Mouse (Mus musculus): ENCODE measurements around the gene Usp6nl. TPM values are rescaled to one million over a fixed set of nuclear protein-coding genes. Genes with fewer than 3 reads are reported as not detected.

Gene Usp6nl
- polyA plus RNA-seq, 1 experiment from 2014 or later, result 8.6 TPM

GRCm38 (mm10) chr2:6467318-6467717 is 144.9 kb downstream of the Usp6nl start:
- 87% methylated on average over 3 of the region's 3 CpGs for WGBS
- no peaks in the 10 kb centered on the region for H3K36me3 ChIP-seq
- no peak overlapping the region for H3K4me2 ChIP-seq (replicated peaks)
- no peak overlapping the region for H3K9ac ChIP-seq
- H3K4me1 ChIP-seq, result peaks cover 42% of the 10 kb centered on the region
- H3K27ac ChIP-seq, result no peak overlapping the region
- no peaks in the 10 kb centered on the region for H3K27me3 ChIP-seq
- no peak overlapping the region for H3K4me3 ChIP-seq
- H3K9me3 ChIP-seq, result no peaks in the 10 kb centered on the region
- ATAC-seq (ENCODE audit: low FRiP score, low read depth), result no peak

GRCm38 (mm10) chr2:6469164-6469563 is 146.7 kb downstream of the Usp6nl start:
- WGBS, result 42% methylated on average over 9 of the region's 9 CpGs
- ATAC-seq (ENCODE audit: low FRiP score, low read depth), result 0 out of 2 replicates have a peak, but pooled peaks have one; percentile 12
- Histone ChIP-seq H3K4me1 (peaks cover 37% of the 10 kb centered on the region), H3K4me3 (no peak overlapping the region), H3K36me3 (no peaks in the 10 kb centered on the region), H3K27ac (no peak overlapping the region), H3K9me3 (no peaks in the 10 kb centered on the region), H3K9ac (no peak overlapping the region), H3K27me3 (no peaks in the 10 kb centered on the region), H3K4me2 (replicated peaks) (no peak overlapping the region)

- H3K4me1 ChIP-seq, result peaks cover 26% of the 10 kb centered on the region
- ATAC-seq (ENCODE audit: low FRiP score, low read depth), result no peak
- no peak overlapping the region for H3K4me3 ChIP-seq
- H3K9ac ChIP-seq, result no peak overlapping the region
- no peak overlapping the region for H3K4me2 ChIP-seq (replicated peaks)
- H3K27ac ChIP-seq, result no peak overlapping the region
- no peaks in the 10 kb centered on the region for H3K27me3 ChIP-seq
- H3K36me3 ChIP-seq, result no peaks in the 10 kb centered on the region
- H3K9me3 ChIP-seq, result peaks cover 8% of the 10 kb centered on the region; the same call in 1 of the 2 replicates
- WGBS, result 37% methylated on average over 4 of the region's 4 CpGs
Measured at GRCm38 (mm10) chr2:6471110-6471611, 148.7 kb downstream of the Usp6nl start.

GRCm38 (mm10) chr2:6473829-6474228 is 151.4 kb downstream of the Usp6nl start:
- Histone ChIP-seq H3K4me1 (peaks cover 29% of the 10 kb centered on the region), H3K9ac (no peak overlapping the region), H3K27me3 (no peaks in the 10 kb centered on the region), H3K36me3 (no peaks in the 10 kb centered on the region), H3K9me3 (peaks cover 8% of the 10 kb centered on the region; the same call in 1 of the 2 replicates), H3K4me2 (replicated peaks) (no peak overlapping the region), H3K27ac (no peak overlapping the region), H3K4me3 (no peak overlapping the region)
- 86% methylated on average over 5 of the region's 5 CpGs for WGBS
- ATAC-seq (ENCODE audit: low FRiP score, low read depth), result no peak

- Histone ChIP-seq H3K27me3 (no peaks in the 10 kb centered on the region), H3K27ac (no peak overlapping the region), H3K9ac (no peak overlapping the region), H3K4me2 (replicated peaks) (no peak overlapping the region), H3K36me3 (no peaks in the 10 kb centered on the region), H3K4me3 (no peak overlapping the region), H3K9me3 (peaks cover 8% of the 10 kb centered on the region; the same call in 1 of the 2 replicates), H3K4me1 (peaks cover 23% of the 10 kb centered on the region)
- ATAC-seq (ENCODE audit: low FRiP score, low read depth), result no peak
- 79% methylated on average over 4 of the region's 4 CpGs for WGBS
Measured at GRCm38 (mm10) chr2:6477884-6478283, 155.4 kb downstream of the Usp6nl start.

- Histone ChIP-seq H3K36me3 (no peaks in the 10 kb centered on the region), H3K4me2 (replicated peaks) (peak overlapping the region; percentile 27), H3K9me3 (peaks cover 8% of the 10 kb centered on the region; the same call in 1 of the 2 replicates), H3K27me3 (no peaks in the 10 kb centered on the region), H3K4me3 (no peak overlapping the region), H3K27ac (peak overlapping the region; percentile 28; the same call in 1 of the 2 replicates), H3K9ac (no peak overlapping the region), H3K4me1 (peaks cover 29% of the 10 kb centered on the region)
- WGBS, result 66% methylated on average over 16 of the region's 16 CpGs
- 0 out of 2 replicates have a peak, but pooled peaks have one; percentile 1 for ATAC-seq (ENCODE audit: low FRiP score, low read depth)
Measured at GRCm38 (mm10) chr2:6478361-6478965, 156.0 kb downstream of the Usp6nl start.

GRCm38 (mm10) chr2:6478966-6479391 is 156.5 kb downstream of the Usp6nl start:
- no peaks in the 10 kb centered on the region for H3K27me3 ChIP-seq
- ATAC-seq (ENCODE audit: low FRiP score, low read depth), result peak; percentile 29; the same call in 1 of the 2 replicates
- WGBS, result 24% methylated on average over 13 of the region's 13 CpGs
- no peak overlapping the region for H3K4me3 ChIP-seq
- H3K36me3 ChIP-seq, result no peaks in the 10 kb centered on the region
- no peak overlapping the region for H3K9ac ChIP-seq
- H3K9me3 ChIP-seq, result peaks cover 8% of the 10 kb centered on the region; the same call in 1 of the 2 replicates
- peak overlapping the region; percentile 28; the same call in 1 of the 2 replicates for H3K27ac ChIP-seq
- peak overlapping the region; percentile 27 for H3K4me2 ChIP-seq (replicated peaks)
- H3K4me1 ChIP-seq, result peaks cover 34% of the 10 kb centered on the region

GRCm38 (mm10) chr2:6479620-6480019 is 157.2 kb downstream of the Usp6nl start:
- Histone ChIP-seq H3K9ac (no peak overlapping the region), H3K9me3 (peaks cover 8% of the 10 kb centered on the region; the same call in 1 of the 2 replicates), H3K4me1 (peaks cover 38% of the 10 kb centered on the region), H3K27ac (no peak overlapping the region), H3K4me3 (no peak overlapping the region), H3K36me3 (no peaks in the 10 kb centered on the region), H3K4me2 (replicated peaks) (no peak overlapping the region), H3K27me3 (no peaks in the 10 kb centered on the region)
- ATAC-seq (ENCODE audit: low FRiP score, low read depth), result no peak
- WGBS, result 73% methylated on average over 5 of the region's 5 CpGs

GRCm38 (mm10) chr2:6481966-6482365 is 159.5 kb downstream of the Usp6nl start:
- 89% methylated on average over 8 of the region's 8 CpGs for WGBS
- no peak overlapping the region for H3K9ac ChIP-seq
- ATAC-seq (ENCODE audit: low FRiP score, low read depth), result no peak
- no peaks in the 10 kb centered on the region for H3K9me3 ChIP-seq
- H3K4me1 ChIP-seq, result peaks cover 38% of the 10 kb centered on the region
- no peaks in the 10 kb centered on the region for H3K27me3 ChIP-seq
- H3K4me2 ChIP-seq (replicated peaks), result no peak overlapping the region
- no peak overlapping the region for H3K4me3 ChIP-seq
- no peak overlapping the region for H3K27ac ChIP-seq
- no peaks in the 10 kb centered on the region for H3K36me3 ChIP-seq

- Histone ChIP-seq H3K4me1 (peaks cover 38% of the 10 kb centered on the region), H3K9ac (no peak overlapping the region), H3K27ac (peak overlapping the region; percentile 39; the same call in 1 of the 2 replicates), H3K9me3 (no peaks in the 10 kb centered on the region), H3K27me3 (no peaks in the 10 kb centered on the region), H3K36me3 (no peaks in the 10 kb centered on the region), H3K4me3 (no peak overlapping the region), H3K4me2 (replicated peaks) (no peak overlapping the region)
- 49% methylated on average over 3 of the region's 3 CpGs for WGBS
- no peak for ATAC-seq (ENCODE audit: low FRiP score, low read depth)
Measured at GRCm38 (mm10) chr2:6482411-6482810, 159.9 kb downstream of the Usp6nl start.

- Histone ChIP-seq H3K4me2 (replicated peaks) (0 out of 2 replicates have a peak overlapping the region, but pooled peaks have one; percentile 5), H3K27me3 (no peaks in the 10 kb centered on the region), H3K4me3 (no peak overlapping the region), H3K9me3 (no peaks in the 10 kb centered on the region), H3K9ac (no peak overlapping the region), H3K4me1 (peaks cover 33% of the 10 kb centered on the region), H3K36me3 (no peaks in the 10 kb centered on the region), H3K27ac (peak overlapping the region; percentile 61; the same call in 1 of the 2 replicates)
- ATAC-seq (ENCODE audit: low FRiP score, low read depth), result peak; percentile 84
- 26% methylated on average over 8 of the region's 8 CpGs for WGBS
Measured at GRCm38 (mm10) chr2:6483081-6483992, 160.9 kb downstream of the Usp6nl start.

- Histone ChIP-seq H3K36me3 (no peaks in the 10 kb centered on the region), H3K9ac (no peak overlapping the region), H3K27ac (peak overlapping the region; percentile 61; the same call in 1 of the 2 replicates), H3K27me3 (no peaks in the 10 kb centered on the region), H3K4me1 (peaks cover 25% of the 10 kb centered on the region), H3K9me3 (no peaks in the 10 kb centered on the region), H3K4me3 (no peak overlapping the region), H3K4me2 (replicated peaks) (no peak overlapping the region)
- WGBS, result 74% methylated on average over 3 of the region's 3 CpGs
- no peak for ATAC-seq (ENCODE audit: low FRiP score, low read depth)
Measured at GRCm38 (mm10) chr2:6484179-6484578, 161.7 kb downstream of the Usp6nl start.

All from limb, embryonic 13.5 days (tissue).